Mouse (Mus musculus) hindbrain, embryonic 14.5 days (tissue): ENCODE data around the gene Itgb5. TPM values are rescaled to one million over a fixed set of nuclear protein-coding genes. Genes with fewer than 3 reads are reported as not detected.
A peak's percentile ranks its signal among the peaks of the same experiment; 100 is the strongest.

ENCODE experiments used
- ATAC-seq: fragments of 200-750 bp; cut with Nextera tagmentation; 2 replicates; pipeline ENCODE4 v1.8.0; 2017; ENCODE audit warnings: moderate number of reproducible peaks, mild to moderate bottlenecking, moderate TSS enrichment, moderate library complexity; ENCODE audit not compliant: low FRiP score
- DNase-seq: peaks from one replicate; pipeline ENCODE4 v3.0.0-alpha.2; 2015; ENCODE audit warnings: low spot score
- H3K27ac ChIP-seq: fragments of 300-500 bp; sonication (generic); 2 replicates; pipeline ENCODE4 v1.5.1; 2014; ENCODE audit warnings: mild to moderate bottlenecking, moderate library complexity
- H3K27me3 ChIP-seq: fragments of 300-500 bp; sonication (generic); 2 replicates; pipeline ENCODE4 v1.6.1; 2014; ENCODE audit warnings: mild to moderate bottlenecking, low read length, mixed read lengths; ENCODE audit not compliant: control insufficient read depth, insufficient read depth
- H3K36me3 ChIP-seq: fragments of 300-500 bp; sonication (generic); replicated peaks from 2 replicates; pipeline ENCODE4 v1.6.1; 2014; ENCODE audit not compliant: control insufficient read depth, insufficient read depth
- H3K4me1 ChIP-seq: fragments of 300-500 bp; sonication (generic); replicated peaks from 2 replicates; pipeline ENCODE4 v1.6.1; 2014; ENCODE audit warnings: antibody characterized with exemption, low read length, mixed read lengths; ENCODE audit not compliant: control insufficient read depth, insufficient read depth
- H3K4me2 ChIP-seq: fragments of 300-500 bp; sonication (generic); replicated peaks from 2 replicates; pipeline ENCODE4 v1.6.1; 2014; ENCODE audit warnings: mild to moderate bottlenecking, moderate library complexity
- H3K4me3 ChIP-seq: fragments of 300-500 bp; sonication (generic); replicated peaks from 2 replicates; pipeline ENCODE4 v1.5.1; 2014; ENCODE audit warnings: mild to moderate bottlenecking, low read length
- H3K9ac ChIP-seq: fragments of 300-500 bp; sonication (generic); 2 replicates; pipeline ENCODE4 v1.6.1; 2014
- H3K9me3 ChIP-seq: fragments of 300-500 bp; sonication (generic); 2 replicates; pipeline ENCODE4 v1.6.1; 2016; ENCODE audit warnings: low read length; ENCODE audit not compliant: control insufficient read depth
- WGBS: fragments of 180-500 bp; shearing (Covaris S2); extraction: QIAGEN DNeasy Blood & Tissue Kit; methylation state at CpG from one replicate; pipeline ENCODE4 v1.1.7; 2014; 5-methylcytosine and 5-hydroxymethylcytosine counted together
- polyA plus RNA-seq: library from polyadenylated mRNA; unstranded; fragments of >200 nt; fragmentation: Nextera tagmentation; extraction: Ambion mirVana; gene quantifications from 2 replicates; pipeline ENCODE4 v1.2.1, GENCODE M21; 2014

Itgb5 gene
- polyA plus RNA-seq, 1 experiment from 2014 or later = 27.2 TPM

DNA sequence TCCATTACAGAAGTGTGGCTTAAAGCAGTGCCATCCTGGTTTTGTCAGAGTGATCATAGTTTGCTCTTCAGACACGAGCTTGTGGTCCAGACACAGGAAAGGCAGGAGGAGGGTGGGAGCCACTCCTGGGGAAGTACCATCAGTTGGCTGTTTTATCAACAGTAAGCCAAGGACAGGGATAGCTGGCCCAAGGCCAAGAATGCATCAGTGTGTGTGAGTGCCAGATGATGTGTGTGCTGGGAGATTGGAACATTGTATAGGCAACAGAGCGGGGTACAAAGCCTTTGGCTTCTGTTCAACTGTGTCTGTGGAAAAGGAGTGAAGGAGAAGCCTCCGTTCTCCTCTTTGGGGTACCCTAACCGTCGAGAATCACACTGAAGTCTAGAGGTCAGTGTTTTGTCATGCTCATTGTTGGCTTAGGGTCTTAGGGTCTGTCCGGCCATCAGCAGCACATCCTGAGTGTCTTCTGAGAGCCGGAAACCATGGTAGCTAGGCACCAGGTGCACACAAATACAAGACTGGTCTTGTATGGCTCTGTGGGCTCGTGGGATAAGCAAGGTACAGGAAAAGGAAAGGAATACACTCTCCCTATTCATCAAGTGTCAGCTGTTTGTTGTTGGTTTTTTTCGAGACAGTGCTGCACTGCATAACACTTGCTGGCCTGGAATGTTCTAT is 99.5 kb downstream of the Itgb5 start:
- Histone ChIP-seq H3K27ac (no peak overlapping the region), H3K36me3 (no peaks in the 10 kb centered on the region), H3K27me3 (no peaks in the 10 kb centered on the region), H3K4me3 (no peak overlapping the region), H3K9ac (no peak overlapping the region), H3K4me1 (peaks cover 9% of the 10 kb centered on the region), H3K4me2 (no peak overlapping the region), H3K9me3 (no peaks in the 10 kb centered on the region)
- DNase-seq (no peak), ATAC-seq (peak; percentile 43; the same call in 1 of the 2 replicates)
- WGBS = 56% methylated on average over 9 of the region's 9 CpGs

DNA sequence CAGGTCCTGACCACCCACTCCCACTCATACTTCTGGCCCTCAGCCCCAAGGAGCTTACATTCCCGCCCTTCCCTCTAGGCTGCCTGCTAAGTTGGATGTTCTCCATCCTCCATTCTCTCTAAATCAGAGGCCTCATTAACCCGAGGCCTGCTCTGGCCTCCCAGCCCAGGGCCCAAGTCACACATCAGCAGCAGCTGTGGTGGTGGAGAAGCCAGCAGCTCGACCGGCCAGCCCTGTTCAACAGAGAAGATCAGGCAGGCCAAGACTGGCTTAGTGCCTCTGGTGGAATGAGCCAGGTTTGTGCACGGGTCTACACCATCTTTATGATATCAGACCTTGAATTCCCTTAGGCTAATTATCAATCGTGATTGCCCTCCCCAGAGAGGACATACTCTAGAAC is 101.3 kb downstream of the Itgb5 start:
- Histone ChIP-seq H3K36me3 (no peaks in the 10 kb centered on the region), H3K9me3 (no peaks in the 10 kb centered on the region), H3K4me3 (no peak overlapping the region), H3K27me3 (no peaks in the 10 kb centered on the region), H3K4me1 (peaks cover 19% of the 10 kb centered on the region), H3K27ac (no peak overlapping the region), H3K4me2 (no peak overlapping the region), H3K9ac (no peak overlapping the region)
- ATAC-seq (no peak), DNase-seq (no peak)
- WGBS = 87% methylated on average over 6 of the region's 6 CpGs

GRCm38 (mm10) chr16:33931682-33932081 is 102.2 kb downstream of the Itgb5 start:
- Histone ChIP-seq H3K9ac (no peak overlapping the region), H3K9me3 (no peaks in the 10 kb centered on the region), H3K4me3 (no peak overlapping the region), H3K4me1 (peaks cover 19% of the 10 kb centered on the region), H3K27me3 (no peaks in the 10 kb centered on the region), H3K27ac (no peak overlapping the region), H3K4me2 (no peak overlapping the region), H3K36me3 (no peaks in the 10 kb centered on the region)
- 51% methylated on average over 2 of the region's 2 CpGs for WGBS
- ATAC-seq (no peak), DNase-seq (no peak)

GRCm38 (mm10) chr16:33932126-33932525 is 102.7 kb downstream of the Itgb5 start:
- H3K27me3 ChIP-seq = no peaks in the 10 kb centered on the region
- H3K36me3 ChIP-seq = no peaks in the 10 kb centered on the region
- H3K4me1 ChIP-seq = peaks cover 19% of the 10 kb centered on the region
- H3K4me3 ChIP-seq = no peak overlapping the region
- H3K4me2 ChIP-seq = no peak overlapping the region
- no peaks in the 10 kb centered on the region for H3K9me3 ChIP-seq
- no peak for ATAC-seq
- no peak overlapping the region for H3K27ac ChIP-seq
- WGBS = 70% methylated on average over 5 of the region's 5 CpGs
- DNase-seq = no peak
- H3K9ac ChIP-seq = no peak overlapping the region

- ATAC-seq (no peak), DNase-seq (no peak)
- Histone ChIP-seq H3K36me3 (no peaks in the 10 kb centered on the region), H3K4me1 (peaks cover 18% of the 10 kb centered on the region), H3K27ac (no peak overlapping the region), H3K9ac (no peak overlapping the region), H3K4me2 (no peak overlapping the region), H3K4me3 (no peak overlapping the region), H3K27me3 (no peaks in the 10 kb centered on the region), H3K9me3 (no peaks in the 10 kb centered on the region)
- WGBS = 92% methylated on average over 11 of the region's 11 CpGs
Measured at GRCm38 (mm10) chr16:33933411-33933810, 103.9 kb downstream of the Itgb5 start.

- H3K4me3 ChIP-seq = no peak overlapping the region
- no peaks in the 10 kb centered on the region for H3K27me3 ChIP-seq
- H3K9ac ChIP-seq = no peak overlapping the region
- no peaks in the 10 kb centered on the region for H3K36me3 ChIP-seq
- WGBS = 64% methylated on average over 5 of the region's 5 CpGs
- DNase-seq (peak; percentile 62), ATAC-seq (peak; percentile 59; the same call in 1 of the 2 replicates)
- peaks cover 18% of the 10 kb centered on the region; the same call in 1 of the 2 replicates for H3K4me1 ChIP-seq
- H3K4me2 ChIP-seq = no peak overlapping the region
- H3K9me3 ChIP-seq = no peaks in the 10 kb centered on the region
- no peak overlapping the region for H3K27ac ChIP-seq
Measured at GRCm38 (mm10) chr16:33934701-33935406, 105.4 kb downstream of the Itgb5 start.

GRCm38 (mm10) chr16:33935407-33935785 is 105.9 kb downstream of the Itgb5 start:
- Histone ChIP-seq H3K27me3 (no peaks in the 10 kb centered on the region), H3K4me3 (no peak overlapping the region), H3K9ac (no peak overlapping the region), H3K4me2 (no peak overlapping the region), H3K36me3 (no peaks in the 10 kb centered on the region), H3K9me3 (no peaks in the 10 kb centered on the region), H3K4me1 (peaks cover 18% of the 10 kb centered on the region; the same call in 1 of the 2 replicates), H3K27ac (no peak overlapping the region)
- DNase-seq = no peak
- no peak for ATAC-seq
- WGBS = 94% methylated on average over 6 of the region's 6 CpGs

GRCm38 (mm10) chr16:33936885-33937284 is 107.4 kb downstream of the Itgb5 start:
- H3K4me1 ChIP-seq = peaks cover 30% of the 10 kb centered on the region
- WGBS = 86% methylated on average over 4 of the region's 4 CpGs
- no peak for ATAC-seq

GRCm38 (mm10) chr16:33937567-33937966 is 108.1 kb downstream of the Itgb5 start:
- no peak for DNase-seq
- no peak overlapping the region for H3K4me2 ChIP-seq
- no peaks in the 10 kb centered on the region for H3K27me3 ChIP-seq
- no peak for ATAC-seq
- H3K27ac ChIP-seq = no peak overlapping the region
- no peak overlapping the region for H3K4me3 ChIP-seq
- H3K9ac ChIP-seq = no peak overlapping the region
- 75% methylated on average over 8 of the region's 8 CpGs for WGBS
- H3K9me3 ChIP-seq = no peaks in the 10 kb centered on the region
- no peaks in the 10 kb centered on the region for H3K36me3 ChIP-seq
- H3K4me1 ChIP-seq = peaks cover 30% of the 10 kb centered on the region

More at GRCm38 (mm10) chr16:33936885-33937284, 107.4 kb downstream of the Itgb5 start:
- Histone ChIP-seq H3K36me3 (no peaks in the 10 kb centered on the region), H3K27me3 (no peaks in the 10 kb centered on the region), H3K9ac (no peak overlapping the region), H3K9me3 (no peaks in the 10 kb centered on the region), H3K4me2 (no peak overlapping the region), H3K4me3 (no peak overlapping the region), H3K27ac (no peak overlapping the region)
- DNase-seq = no peak
